Mouse (Mus musculus) embryonic facial prominence, embryonic 11.5 days (tissue): ENCODE data around the gene Acot9. TPM values are rescaled to one million over a fixed set of nuclear protein-coding genes. Genes with fewer than 3 reads are reported as not detected.

Source experiments
- polyA plus RNA-seq: library from polyadenylated mRNA; unstranded; fragments of >200 nt; fragmentation: Nextera tagmentation; extraction: Ambion mirVana; gene quantifications from 2 replicates; pipeline ENCODE4 v1.2.1, GENCODE M21; 2014

Acot9 gene
- polyA plus RNA-seq, 1 experiment from 2014 or later = 30.8 TPM

Other genes starting within 250 kb of the Acot9 start
- gene Magea5, start 199.3 kb upstream of the Acot9 start, polyA plus RNA-seq = not detected in 2 replicates
- gene Magea1, start 172.7 kb upstream of the Acot9 start, polyA plus RNA-seq = not detected in 2 replicates
- gene Magea2, start 168.8 kb upstream of the Acot9 start, polyA plus RNA-seq = 0.21 TPM in 1 of 2 replicates, not detected in the other
- not detected in 2 replicates for gene Cldn34b2, start 134.0 kb upstream of the Acot9 start, polyA plus RNA-seq
- gene Sat1, start 46.0 kb upstream of the Acot9 start, polyA plus RNA-seq = 107 and 112 TPM in 2 replicates
- 282 and 288 TPM in 2 replicates for gene Prdx4, start 78.3 kb downstream of the Acot9 start, polyA plus RNA-seq